Mouse (Mus musculus) left cerebral cortex, adult 2 months (tissue): ENCODE measurements around the gene Ccsap. TPM values are rescaled to one million over a fixed set of nuclear protein-coding genes. Genes with fewer than 3 reads are reported as not detected.
A peak's percentile ranks its signal among the peaks of the same experiment; 100 is the strongest.

ENCODE experiments used
- DNase-seq, 2 experiments: peaks; one replicate each; pipeline ENCODE4 v3.0.0; 2021 to 2022; ENCODE audit warnings: low spot score in 2 of 2, mixed read lengths in 1 of 2; ENCODE audit errors: extremely low spot score in 1 of 2
- H3K27ac ChIP-seq: fragments of 200-600 bp; 2 replicates; pipeline ENCODE4 v1.8.1; 2022
- H3K4me3 ChIP-seq: fragments of 200-600 bp; 2 replicates; pipeline ENCODE4 v1.8.1; 2022
- CTCF ChIP-seq: fragments of 200-600 bp; IDR thresholded peaks from 2 replicates; pipeline ENCODE4 v1.8.1; 2022; ENCODE audit warnings: antibody characterized with exemption, mild to moderate bottlenecking, moderate library complexity
- intact Hi-C: fragments of 180-260 bp; cut with DNase I; formaldehyde crosslinking; loops from one replicate; pipeline ENCODE4 v1.15.1; 2025
- total RNA-seq, 2 experiments: library from RNA; stranded (reverse); gene quantifications; 2 replicates each; pipeline ENCODE4 v1.2.3; 2021

Gene Ccsap
- total RNA-seq, 2 experiments from 2014 or later = 65.9 to 75.4 TPM

DNA sequence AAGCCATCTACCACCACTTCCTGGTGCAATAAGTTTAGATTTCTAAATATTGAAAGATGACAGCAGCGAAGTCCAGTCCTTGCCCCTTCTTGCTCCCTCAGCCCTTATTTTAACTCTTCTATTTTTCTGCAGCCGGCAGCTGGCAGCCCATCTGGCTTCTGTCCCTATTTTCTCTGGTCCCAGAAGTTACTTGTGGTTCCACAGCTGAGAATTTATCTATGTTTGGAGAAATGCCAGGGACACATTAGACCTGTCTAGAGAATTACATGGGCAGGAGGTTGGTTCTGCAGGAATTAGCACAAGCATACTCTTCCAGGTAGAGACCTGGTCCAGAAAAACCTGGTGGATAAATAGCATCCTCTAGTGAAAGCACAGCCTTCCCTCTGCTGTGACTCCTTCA, 17.9 kb upstream of the Ccsap start:
- DNase-seq = no peak
- no peak for TF ChIP-seq CTCF
- no peak overlapping the region for H3K4me3 ChIP-seq
- peak overlapping the region; percentile 78 for H3K27ac ChIP-seq
- intact Hi-C loops = loop anchor here (2.0 kb wide), 1 partner anchor 19 kb away; no protein-coding TSS in a partner anchor

DNA sequence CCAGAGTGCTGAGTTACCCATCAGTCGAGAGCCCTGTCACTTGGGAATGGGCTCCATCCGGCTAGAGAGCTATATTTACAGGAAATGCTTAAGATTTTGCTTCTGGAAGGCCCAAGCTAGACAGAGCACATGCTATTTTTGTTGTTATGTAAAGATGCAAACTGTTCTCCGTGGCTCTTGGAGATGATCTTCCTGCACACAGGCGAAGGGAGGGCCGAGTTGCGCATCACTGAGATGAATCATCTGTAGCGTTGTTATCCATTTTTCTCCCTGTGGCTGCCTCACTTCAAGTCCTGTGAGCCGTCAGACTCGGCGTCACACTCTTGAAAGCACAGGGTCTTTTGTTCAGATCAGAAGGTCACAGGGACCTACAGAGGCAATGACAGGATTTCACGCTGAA, 14.3 kb upstream of the Ccsap start:
- TF ChIP-seq CTCF = no peak
- DNase-seq = peak in 1 of 2 experiments; percentile 57
- intact Hi-C loops = no loop called here
- H3K4me3 ChIP-seq = no peak overlapping the region
- H3K27ac ChIP-seq = peak overlapping the region; percentile 95

DNA sequence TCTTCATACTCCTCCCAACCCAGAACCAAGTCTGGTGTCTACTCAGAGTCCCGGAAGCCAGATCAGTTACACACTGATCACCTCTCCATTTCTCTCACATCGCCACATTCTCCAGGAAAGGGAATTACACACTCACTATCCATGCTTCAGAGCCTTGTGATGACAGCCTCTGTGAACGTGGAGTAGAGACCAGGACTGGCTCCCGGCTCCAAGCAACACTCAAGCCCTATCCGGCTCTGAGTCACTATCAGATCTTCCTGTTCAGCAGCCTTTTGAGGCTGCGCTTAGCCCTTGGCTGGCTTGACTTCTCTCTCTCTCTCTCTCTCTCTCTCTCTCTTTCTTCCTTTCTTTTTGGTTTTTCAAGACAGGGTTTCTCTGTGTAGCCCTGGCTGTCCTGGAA, 13.4 kb upstream of the Ccsap start:
- Histone ChIP-seq H3K4me3 (no peak overlapping the region), H3K27ac (peak overlapping the region; percentile 36; the same call in 1 of the 2 replicates)
- no peak for DNase-seq
- intact Hi-C loops = no loop called here
- TF ChIP-seq CTCF = no peak

DNA sequence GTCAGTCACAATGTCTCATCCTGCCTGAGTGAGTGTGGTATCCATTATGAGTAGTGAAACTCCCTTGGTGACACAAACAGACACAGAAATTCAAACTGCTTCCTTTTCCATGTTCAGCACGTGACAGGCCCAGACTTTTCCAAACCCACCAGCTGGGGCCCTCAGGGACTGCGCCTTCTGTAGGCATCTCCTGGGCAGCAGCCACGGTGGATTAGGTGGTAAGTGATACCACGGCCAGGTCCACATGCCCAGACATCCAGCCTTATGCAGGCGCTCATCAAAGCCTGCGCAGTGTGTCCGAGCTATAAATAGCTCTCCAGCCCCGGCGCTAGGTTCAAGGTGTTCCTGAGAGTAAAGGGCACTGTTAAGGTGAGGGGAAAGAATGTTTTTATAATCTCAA, 12.0 kb upstream of the Ccsap start:
- no peak for TF ChIP-seq CTCF
- H3K27ac ChIP-seq = peak overlapping the region; percentile 28; the same call in 1 of the 2 replicates
- intact Hi-C loops = no loop called here
- no peak for DNase-seq
- H3K4me3 ChIP-seq = no peak overlapping the region

DNA sequence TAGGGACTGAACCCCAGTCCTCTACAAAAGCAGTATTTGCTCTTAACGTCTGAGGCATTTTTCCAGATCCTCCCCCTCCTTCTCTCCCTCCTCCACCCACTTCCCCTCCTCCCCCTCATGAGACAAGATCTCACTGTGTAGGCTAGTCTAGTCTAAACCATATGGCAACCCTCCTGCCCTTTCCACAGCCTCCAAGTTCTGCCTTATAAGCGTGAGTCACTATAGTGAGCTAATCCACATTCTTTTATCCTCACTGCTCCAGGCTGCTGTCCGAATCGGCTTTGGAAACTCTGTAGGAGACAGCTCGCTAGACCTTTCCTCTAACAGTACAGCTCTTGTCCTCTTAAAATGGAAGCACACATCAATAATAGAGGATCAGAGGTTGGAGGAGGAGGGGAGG, 7.0 kb upstream of the Ccsap start:
- no peak overlapping the region for H3K4me3 ChIP-seq
- DNase-seq = no peak
- intact Hi-C loops = no loop called here
- TF ChIP-seq CTCF = no peak
- no peak overlapping the region for H3K27ac ChIP-seq

DNA sequence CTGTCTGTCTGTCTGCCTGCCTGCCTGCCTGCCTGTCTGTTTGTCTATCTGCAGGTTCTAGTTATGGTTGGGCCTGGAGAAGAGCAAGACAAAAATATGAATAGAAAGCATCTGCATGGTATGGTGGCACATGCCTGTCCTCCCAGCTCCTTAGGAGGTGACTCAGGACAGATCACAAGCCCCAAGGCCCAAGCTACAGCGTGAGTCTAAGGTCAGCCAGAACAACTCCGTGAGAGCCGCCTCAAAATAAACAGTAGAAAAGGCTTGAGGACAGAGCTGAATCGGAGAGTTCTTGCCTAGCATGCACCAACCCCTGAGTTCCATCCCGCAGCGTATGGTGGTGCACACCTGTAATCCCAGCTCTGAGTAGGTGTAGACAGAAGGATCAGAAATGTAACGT, 5.8 kb upstream of the Ccsap start:
- intact Hi-C loops = no loop called here
- no peak for DNase-seq
- no peak for TF ChIP-seq CTCF
- H3K4me3 ChIP-seq = no peak overlapping the region
- no peak overlapping the region for H3K27ac ChIP-seq

DNA sequence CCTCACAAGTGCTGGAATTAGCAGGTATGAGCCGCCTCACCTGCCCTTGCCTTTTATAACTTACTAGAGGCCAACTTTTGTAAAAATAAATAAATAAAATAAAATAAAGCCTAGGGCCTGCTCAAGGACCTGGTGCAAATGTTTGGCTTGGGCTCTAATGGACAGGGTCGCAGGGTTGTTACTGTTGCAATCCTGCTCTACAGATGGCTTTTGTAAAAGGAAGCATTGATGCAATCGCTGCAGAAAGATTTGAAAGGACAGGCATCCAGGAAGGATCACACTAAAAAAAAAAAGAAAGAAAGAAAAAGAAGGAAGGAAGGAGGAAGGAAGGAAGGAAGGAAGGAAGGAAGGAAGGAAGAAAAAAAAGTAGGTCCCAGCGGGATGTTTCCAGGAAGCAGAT, 377 bp upstream of the Ccsap start:
- Histone ChIP-seq H3K4me3 (peak overlapping the region; percentile 74), H3K27ac (peak overlapping the region; percentile 97)
- intact Hi-C loops = no loop called here
- no peak for DNase-seq
- no peak for TF ChIP-seq CTCF

DNA sequence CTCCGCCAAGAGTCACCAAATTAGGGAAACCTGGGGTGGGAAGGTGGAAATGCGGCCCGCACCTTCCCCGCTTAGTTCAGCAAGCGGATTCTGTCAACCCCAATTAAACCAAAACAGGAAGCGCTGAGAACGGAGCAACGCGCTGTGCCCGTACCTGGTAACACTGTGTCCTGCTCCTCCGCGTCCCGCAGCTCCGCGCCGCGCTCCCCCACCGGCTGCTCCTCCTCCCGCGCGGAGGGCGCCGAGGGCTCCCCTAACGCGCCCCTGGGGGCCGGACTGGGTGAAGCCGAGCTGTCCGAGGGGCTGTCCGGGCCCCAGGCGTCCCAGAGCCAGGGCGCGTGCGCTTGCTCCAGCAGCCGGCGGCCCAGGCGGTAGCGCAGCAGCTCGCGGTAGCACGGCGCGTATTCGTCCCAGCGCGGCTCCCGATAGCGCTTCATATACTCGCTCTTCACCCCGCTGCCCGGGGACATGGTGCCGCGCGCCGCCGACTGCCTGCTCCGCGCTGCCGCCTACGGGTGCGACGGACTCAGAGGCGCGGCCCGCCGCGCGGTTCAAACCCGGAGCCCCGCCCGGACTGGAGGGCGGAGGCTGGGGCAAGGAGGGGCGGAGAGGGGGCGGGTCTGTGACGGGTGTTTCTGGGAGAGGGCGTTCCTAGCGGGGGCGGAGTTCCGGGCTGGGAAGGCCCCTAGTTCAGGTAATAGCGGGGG, 915 bp downstream of the Ccsap start:
- peak; percentile 91 to 92 for DNase-seq
- peak; percentile 22 for TF ChIP-seq CTCF
- Histone ChIP-seq H3K4me3 (peak overlapping the region; percentile 74), H3K27ac (peak overlapping the region; percentile 97)
- intact Hi-C loops = loop anchor here (2.0 kb wide), 2 partner anchors 18 to 20 kb away; no protein-coding TSS in a partner anchor

DNA sequence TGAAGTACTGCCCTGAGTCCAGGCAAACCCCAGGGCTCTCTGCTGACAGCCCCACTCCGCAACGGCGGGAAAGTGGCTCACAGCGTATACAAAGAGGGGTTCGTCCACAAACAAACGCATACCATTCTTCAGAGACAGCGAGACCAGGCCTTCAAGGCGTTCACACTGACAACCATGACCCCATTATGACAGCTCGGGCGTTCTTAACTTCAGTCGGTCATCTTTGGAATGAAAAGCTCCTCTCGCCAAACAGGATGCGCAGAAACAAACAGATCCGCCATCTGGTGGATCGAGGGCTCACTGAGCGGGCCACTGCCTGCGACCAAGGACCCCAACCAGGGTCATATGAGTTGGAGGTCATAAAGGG, 1.5 kb downstream of the Ccsap start:
- Histone ChIP-seq H3K27ac (peak overlapping the region; percentile 97), H3K4me3 (peak overlapping the region; percentile 74)
- DNase-seq = no peak
- TF ChIP-seq CTCF = no peak; the same call in 1 of the 2 replicates
- intact Hi-C loops = loop anchor here (2.0 kb wide), 2 partner anchors 18 to 20 kb away; no protein-coding TSS in a partner anchor

DNA sequence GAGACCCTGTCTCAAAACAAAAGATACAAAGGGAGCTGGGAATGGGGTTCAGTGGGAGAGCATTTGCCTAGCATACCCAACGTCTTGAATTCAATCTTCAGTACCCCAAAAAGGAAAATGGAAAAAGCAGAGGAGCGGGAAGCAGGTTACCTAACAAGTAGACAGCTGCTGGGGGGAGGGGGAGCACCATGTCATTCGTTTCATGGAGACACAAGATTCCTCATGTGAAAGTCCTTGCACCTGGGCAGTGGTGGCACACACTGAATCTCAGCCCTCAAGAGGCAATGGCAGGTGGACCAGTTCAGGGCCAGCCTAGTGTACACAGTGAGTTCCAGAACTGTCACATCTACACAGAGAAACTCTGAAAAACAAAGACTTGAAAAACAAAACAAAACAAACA, 2.6 kb downstream of the Ccsap start:
- no peak for TF ChIP-seq CTCF
- Histone ChIP-seq H3K4me3 (peak overlapping the region; percentile 74), H3K27ac (peak overlapping the region; percentile 97)
- DNase-seq = no peak
- intact Hi-C loops = no loop called here

DNA sequence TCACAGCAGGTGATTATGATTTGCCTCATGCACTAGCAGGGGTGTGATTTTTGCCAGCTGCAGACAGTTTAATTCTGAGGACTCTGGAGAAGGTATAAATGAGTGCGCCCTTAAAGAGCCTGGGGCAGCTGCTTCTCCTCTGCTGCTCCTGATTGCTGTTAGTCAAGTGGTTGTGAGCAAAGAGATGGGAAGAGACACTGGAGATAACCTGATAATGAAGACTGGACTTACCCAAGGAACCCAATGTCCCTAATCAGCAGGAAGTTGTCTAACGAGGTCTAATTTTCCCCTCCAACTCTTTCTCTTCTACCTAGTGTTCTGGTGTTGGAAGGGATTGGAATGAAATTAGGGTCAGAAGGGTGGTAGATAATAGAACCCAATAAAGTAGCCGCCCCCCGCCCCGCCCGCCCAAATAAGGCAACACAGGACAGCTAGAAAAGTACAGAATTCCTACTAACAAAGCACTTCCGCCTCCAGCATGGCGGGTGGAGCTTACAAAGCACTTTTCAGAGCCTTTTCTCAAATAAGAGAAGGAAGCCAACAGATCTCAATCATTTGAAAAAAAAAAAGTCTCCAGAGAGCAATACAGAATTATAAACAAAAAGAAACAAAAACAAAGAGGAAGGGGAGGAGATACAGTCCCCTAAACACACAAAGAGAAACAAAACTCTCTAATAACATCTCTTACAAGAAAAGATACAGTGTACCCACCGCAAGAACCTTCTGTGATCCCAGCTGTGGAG, 5.1 kb downstream of the Ccsap start:
- H3K4me3 ChIP-seq = no peak overlapping the region
- no peak overlapping the region for H3K27ac ChIP-seq
- intact Hi-C loops = loop anchor here (2.0 kb wide), 1 partner anchor 38 kb away; no protein-coding TSS in a partner anchor
- DNase-seq = no peak
- TF ChIP-seq CTCF = no peak

DNA sequence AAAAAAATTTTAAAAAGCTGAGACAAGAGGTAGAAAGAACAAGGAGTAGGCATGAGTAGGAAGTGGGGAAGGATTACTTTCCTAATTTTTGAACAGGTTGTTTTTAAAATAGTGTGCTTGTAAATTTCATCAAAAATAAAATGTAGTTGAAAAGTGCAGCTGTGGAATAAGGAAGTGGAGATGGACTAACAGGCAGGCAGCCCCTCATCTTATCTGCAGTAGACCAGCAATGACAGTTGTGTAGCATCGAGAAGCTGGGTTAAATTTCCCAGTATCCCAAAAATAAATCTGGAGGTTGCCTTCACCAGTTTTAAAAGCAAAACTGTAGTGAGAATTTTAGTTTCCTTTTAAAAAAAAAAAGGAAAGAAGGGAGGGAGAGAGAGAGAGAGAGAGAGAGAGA, 5.8 kb downstream of the Ccsap start:
- Histone ChIP-seq H3K27ac (no peak overlapping the region), H3K4me3 (no peak overlapping the region)
- DNase-seq = no peak
- TF ChIP-seq CTCF = no peak
- intact Hi-C loops = loop anchor here (2.0 kb wide), 1 partner anchor 39 kb away; no protein-coding TSS in a partner anchor
